Mouse (Mus musculus) gastrocnemius, postnatal 14 days (tissue): Measurements from ENCODE around the gene Ercc5. TPM values are rescaled to one million over a fixed set of nuclear protein-coding genes. Genes with fewer than 3 reads are reported as not detected.

ENCODE experiments used
- DNase-seq: peaks from one replicate; pipeline ENCODE4 v3.0.0; 2021; ENCODE audit warnings: mixed read lengths
- intact Hi-C: fragments of 180-260 bp; cut with DNase I; formaldehyde crosslinking; loops from one replicate; pipeline ENCODE4 v1.15.1; 2025; ENCODE audit warnings: low total_unique reads
- long read RNA-seq, 2 experiments: library from polyadenylated mRNA; stranded (forward); transcript quantifications; one replicate each; pipeline ENCODE4 v2.0.0; 2021
- total RNA-seq, 2 experiments: library from RNA; stranded (reverse); gene quantifications; 2 replicates each; pipeline ENCODE4 v1.2.3; 2021

The Ercc5 gene
- total RNA-seq, result 10 to 100 TPM in 1 of 2 experiments, 1 to 10 TPM in 1; 9.8 to 16.6 TPM
- long read RNA-seq, experiment 1, transcript Ercc5-201 (15 exons, 3,907 nt), result major isoform, 8 of 11 reads
- long read RNA-seq, experiment 1, partial matches to known transcripts, result 1 of 11 reads
- long read RNA-seq, experiment 1, other reads (novel, unspliced or antisense), result 2 of 11 reads
- long read RNA-seq, experiment 2, transcript Ercc5-201 (15 exons, 3,907 nt), result major isoform, 14 of 18 reads
- long read RNA-seq, experiment 2, partial matches to known transcripts, result 1 of 18 reads
- long read RNA-seq, experiment 2, other reads (novel, unspliced or antisense), result 3 of 18 reads

- intact Hi-C loops, result no loop called here
Observed at GRCm38 (mm10) chr1:44147563-44148381, at the start of gene Ercc5. TSS of gene Ercc5 (plus strand) at chr1:44147744.

GRCm38 (mm10) chr1:44101448-44102225 is 45.9 kb upstream of the Ercc5 start:
- intact Hi-C loops, result no loop called here
- DNase-seq, result no peak

More at GRCm38 (mm10) chr1:44147563-44148381, at the start of gene Ercc5:
- DNase-seq, result peak; percentile 73

- DNase-seq, result peak; percentile 94
Observed at GRCm38 (mm10) chr1:44102259-44102717, 45.3 kb upstream of the Ercc5 start, which contains the start of gene Tex30. TSS of gene Tex30 (minus strand) at chr1:44102441.

GRCm38 (mm10) chr1:44102939-44103338 is 44.6 kb upstream of the Ercc5 start:
- intact Hi-C loops, result no loop called here
- DNase-seq, result no peak

More at GRCm38 (mm10) chr1:44102259-44102717, 45.3 kb upstream of the Ercc5 start, which contains the start of gene Tex30:
- intact Hi-C loops, result no loop called here

- DNase-seq, result no peak
- intact Hi-C loops, result no loop called here
Observed at GRCm38 (mm10) chr1:44117571-44117970, 30.0 kb upstream of the Ercc5 start.

- DNase-seq, result peak; percentile 90
- intact Hi-C loops, result no loop called here
Observed at GRCm38 (mm10) chr1:44118239-44119054, 29.1 kb upstream of the Ercc5 start, which contains the start of the genes Kdelc1 and Bivm. TSS of gene Kdelc1 (minus strand) at chr1:44118808. TSS of gene Bivm (plus strand) at chr1:44118957.

- DNase-seq, result peak; percentile 83
- intact Hi-C loops, result no loop called here
Observed at GRCm38 (mm10) chr1:44119201-44120073, 28.1 kb upstream of the Ercc5 start.

- intact Hi-C loops, result no loop called here
- no peak for DNase-seq
Observed at GRCm38 (mm10) chr1:44120074-44120406, 27.5 kb upstream of the Ercc5 start.

- intact Hi-C loops, result no loop called here
Observed at GRCm38 (mm10) chr1:44122256-44122655, 25.3 kb upstream of the Ercc5 start.

GRCm38 (mm10) chr1:44125590-44125989 is 22.0 kb upstream of the Ercc5 start:
- intact Hi-C loops, result no loop called here

More at GRCm38 (mm10) chr1:44122256-44122655, 25.3 kb upstream of the Ercc5 start:
- no peak for DNase-seq

GRCm38 (mm10) chr1:44129929-44130581 is 17.5 kb upstream of the Ercc5 start:
- intact Hi-C loops, result no loop called here

More at GRCm38 (mm10) chr1:44125590-44125989, 22.0 kb upstream of the Ercc5 start:
- no peak for DNase-seq

GRCm38 (mm10) chr1:44140232-44140631 is 7.3 kb upstream of the Ercc5 start:
- DNase-seq, result no peak

More at GRCm38 (mm10) chr1:44129929-44130581, 17.5 kb upstream of the Ercc5 start:
- no peak for DNase-seq

GRCm38 (mm10) chr1:44142747-44143146 is 4.8 kb upstream of the Ercc5 start:
- intact Hi-C loops, result no loop called here
- no peak for DNase-seq

More at GRCm38 (mm10) chr1:44140232-44140631, 7.3 kb upstream of the Ercc5 start:
- intact Hi-C loops, result no loop called here

- intact Hi-C loops, result no loop called here
- no peak for DNase-seq
Observed at GRCm38 (mm10) chr1:44148706-44149105, 1.2 kb downstream of the Ercc5 start.

GRCm38 (mm10) chr1:44155287-44155686 is 7.7 kb downstream of the Ercc5 start:
- intact Hi-C loops, result no loop called here
- DNase-seq, result no peak

GRCm38 (mm10) chr1:44158317-44158716 is 10.8 kb downstream of the Ercc5 start:
- no peak for DNase-seq
- intact Hi-C loops, result no loop called here

- DNase-seq, result no peak
- intact Hi-C loops, result no loop called here
Observed at GRCm38 (mm10) chr1:44161818-44162217, 14.3 kb downstream of the Ercc5 start.
